Mouse (Mus musculus) embryonic stem cell, embryonic (primary cell): ENCODE results near the gene Adgrg1.

Experiments used
- CTCF ChIA-PET, 4 experiments: fragments of 300-600 bp in 2 of 4; fragments of 350-600 bp in 2 of 4; sonication (Branson Sonifier 250); formaldehyde crosslinking; loops; one replicate each; lab custom pipeline; 2022; ENCODE audit warnings: inconsistent platforms in 2 of 4; lab: Charles Lee
- POLR2A ChIA-PET, 4 experiments: fragments of 300-600 bp in 2 of 4; fragments of 350-600 bp in 2 of 4; sonication (Branson Sonifier 250); formaldehyde crosslinking; loops; one replicate each; lab custom pipeline; 2022; ENCODE audit warnings: antibody characterized with exemption in 4 of 4, inconsistent platforms in 1 of 4; lab: Charles Lee

Gene Adgrg1

GRCm38 (mm10) chr8:94962201-94962600, 12.3 kb upstream of the Adgrg1 start:
- ChIA-PET CTCF (interaction anchor here (0.8 to 1.6 kb wide), 6 partner anchors 8 to 241 kb away, joined by 3 to 13 read pairs (median 7); no protein-coding TSS in a partner anchor), POLR2A (interaction anchor here in 2 of 4 experiments (0.9 to 2.8 kb wide), 4 partner anchors 8 to 15 kb away, joined by 3 to 7 read pairs (median 3); partner anchors contain the start of gene Adgrg1 (in 1 of the 2))

- ChIA-PET CTCF (interaction anchor here in 3 of 4 experiments (0.6 to 1.9 kb wide), 4 partner anchors 10 to 759 kb away, joined by 3 to 23 read pairs (median 6); no protein-coding TSS in a partner anchor), POLR2A (interaction anchor here in 1 of 4 experiments (1.2 to 2.8 kb wide), 2 partner anchors 13 to 250 kb away, joined by 4 to 7 read pairs; no protein-coding TSS in a partner anchor)
These were observed 9.7 kb upstream of the Adgrg1 start for GRCm38 (mm10) chr8:94964828-94965227.

GRCm38 (mm10) chr8:94966578-94966977, 8.0 kb upstream of the Adgrg1 start:
- ChIA-PET POLR2A (no interaction called here), CTCF (interaction anchor here in 2 of 4 experiments (0.6 to 0.7 kb wide), 3 partner anchors 16 to 244 kb away, joined by 3 read pairs; no protein-coding TSS in a partner anchor)

GRCm38 (mm10) chr8:94967071-94967470, 7.5 kb upstream of the Adgrg1 start:
- POLR2A ChIA-PET = no interaction called here
- CTCF ChIA-PET = interaction anchor here in 3 of 4 experiments (0.6 to 2.2 kb wide), 5 partner anchors 10 to 243 kb away, joined by 3 to 8 read pairs (median 3); no protein-coding TSS in a partner anchor

- CTCF ChIA-PET = interaction anchor here in 3 of 4 experiments (1.0 to 2.2 kb wide), 5 partner anchors 9 to 237 kb away, joined by 3 to 10 read pairs (median 5); no protein-coding TSS in a partner anchor
- POLR2A ChIA-PET = interaction anchor here in 1 of 4 experiments (2.0 kb wide), 1 partner anchor 11 kb away, joined by 5 read pairs; no protein-coding TSS in a partner anchor
These were observed 7.0 kb upstream of the Adgrg1 start for GRCm38 (mm10) chr8:94967554-94967953.

- ChIA-PET CTCF (interaction anchor here in 2 of 4 experiments (0.7 to 2.2 kb wide), 5 partner anchors 18 to 282 kb away, joined by 3 to 7 read pairs (median 6); no protein-coding TSS in a partner anchor), POLR2A (interaction anchor here in 1 of 4 experiments (1.1 kb wide), 1 partner anchor 49 kb away, joined by 3 read pairs; the partner anchor contains the start of gene Adgrg5)
These were observed 1.3 kb upstream of the Adgrg1 start for GRCm38 (mm10) chr8:94973270-94973669.

- CTCF ChIA-PET = interaction anchor here in 2 of 4 experiments (0.7 to 2.2 kb wide), 5 partner anchors 19 to 281 kb away, joined by 3 to 7 read pairs (median 6); no protein-coding TSS in a partner anchor
- POLR2A ChIA-PET = interaction anchor here in 2 of 4 experiments (0.7 to 1.1 kb wide), 3 partner anchors 9 to 75 kb away, joined by 3 to 4 read pairs (median 3); partner anchors contain the start of gene Adgrg5 (in 1 of the 2)
These were observed 765 bp upstream of the Adgrg1 start for GRCm38 (mm10) chr8:94973786-94974185.

GRCm38 (mm10) chr8:94976651-94977417, 2.3 kb downstream of the Adgrg1 start:
- POLR2A ChIA-PET = interaction anchor here (0.5 to 4.5 kb wide), 20 partner anchors 8 to 117 kb away, joined by 3 to 24 read pairs (median 4); partner anchors contain the start of gene Katnb1 (in 1 of the 4)
- CTCF ChIA-PET = interaction anchor here (0.5 to 3.8 kb wide), 16 partner anchors 8 to 278 kb away, joined by 3 to 21 read pairs (median 4); no protein-coding TSS in a partner anchor

- ChIA-PET CTCF (interaction anchor here in 3 of 4 experiments (0.6 to 3.8 kb wide), 9 partner anchors 9 to 274 kb away, joined by 3 to 21 read pairs (median 4); no protein-coding TSS in a partner anchor), POLR2A (interaction anchor here in 3 of 4 experiments (0.6 to 4.5 kb wide), 9 partner anchors 8 to 29 kb away, joined by 4 to 24 read pairs (median 7); no protein-coding TSS in a partner anchor)
These were observed 3.6 kb downstream of the Adgrg1 start for GRCm38 (mm10) chr8:94978131-94978530.

GRCm38 (mm10) chr8:94978593-94979319, 4.2 kb downstream of the Adgrg1 start:
- ChIA-PET POLR2A (interaction anchor here in 2 of 4 experiments (2.1 to 4.5 kb wide), 3 partner anchors 10 to 22 kb away, joined by 5 to 24 read pairs (median 7); no protein-coding TSS in a partner anchor), CTCF (interaction anchor here in 3 of 4 experiments (0.9 to 3.8 kb wide), 5 partner anchors 10 to 29 kb away, joined by 3 to 21 read pairs (median 4); no protein-coding TSS in a partner anchor)

GRCm38 (mm10) chr8:94980176-94980575, 5.6 kb downstream of the Adgrg1 start:
- ChIA-PET CTCF (interaction anchor here in 2 of 4 experiments (0.5 to 0.7 kb wide), 3 partner anchors 20 to 488 kb away, joined by 3 to 7 read pairs (median 3); no protein-coding TSS in a partner anchor), POLR2A (no interaction called here)

GRCm38 (mm10) chr8:94980976-94981375, 6.4 kb downstream of the Adgrg1 start:
- POLR2A ChIA-PET = interaction anchor here in 1 of 4 experiments (0.9 kb wide), 1 partner anchor 20 kb away, joined by 3 read pairs; no protein-coding TSS in a partner anchor
- CTCF ChIA-PET = interaction anchor here (0.5 to 1.9 kb wide), 7 partner anchors 19 to 489 kb away, joined by 3 to 8 read pairs (median 4); no protein-coding TSS in a partner anchor

- ChIA-PET POLR2A (interaction anchor here in 1 of 4 experiments (0.9 kb wide), 1 partner anchor 19 kb away, joined by 3 read pairs; no protein-coding TSS in a partner anchor), CTCF (interaction anchor here in 3 of 4 experiments (0.9 to 1.9 kb wide), 4 partner anchors 19 to 32 kb away, joined by 3 to 8 read pairs (median 4); no protein-coding TSS in a partner anchor)
These were observed 7.3 kb downstream of the Adgrg1 start for GRCm38 (mm10) chr8:94981848-94982247.

- POLR2A ChIA-PET = interaction anchor here in 1 of 4 experiments (0.7 to 0.8 kb wide), 2 partner anchors 9 to 16 kb away, joined by 4 to 6 read pairs; partner anchors contain the start of gene Adgrg1
- CTCF ChIA-PET = interaction anchor here in 2 of 4 experiments (0.6 to 1.0 kb wide), 3 partner anchors 28 to 33 kb away, joined by 3 to 4 read pairs (median 3); no protein-coding TSS in a partner anchor
These were observed 8.6 kb downstream of the Adgrg1 start for GRCm38 (mm10) chr8:94983146-94983545.

GRCm38 (mm10) chr8:94983881-94984516, 9.4 kb downstream of the Adgrg1 start:
- CTCF ChIA-PET = interaction anchor here in 3 of 4 experiments (0.5 to 3.4 kb wide), 5 partner anchors 9 to 1139 kb away, joined by 3 to 10 read pairs (median 4); partner anchors contain the start of gene Adgrg1 (in 1 of the 3)

GRCm38 (mm10) chr8:94985023-94985422, 10.5 kb downstream of the Adgrg1 start:
- ChIA-PET POLR2A (interaction anchor here in 2 of 4 experiments (1.3 to 1.8 kb wide), 2 partner anchors 8 to 13 kb away, joined by 4 to 7 read pairs; no protein-coding TSS in a partner anchor), CTCF (interaction anchor here in 2 of 4 experiments (0.6 to 3.4 kb wide), 5 partner anchors 17 to 250 kb away, joined by 3 to 10 read pairs (median 4); no protein-coding TSS in a partner anchor)

More at GRCm38 (mm10) chr8:94983881-94984516, 9.4 kb downstream of the Adgrg1 start:
- POLR2A ChIA-PET = interaction anchor here in 3 of 4 experiments (0.7 to 1.3 kb wide), 4 partner anchors 9 to 14 kb away, joined by 3 to 4 read pairs (median 4); partner anchors contain the start of gene Adgrg1 (in 1 of the 3)
